Mouse (Mus musculus): ENCODE data around the gene 4930432K21Rik.

The 4930432K21Rik gene

GRCm38 (mm10) chr8:84192555-84192954, 44.7 kb downstream of the 4930432K21Rik start:
- peak; percentile 82 to 88 for DNase-seq (ENCODE audit: low spot score in 2 of 2)

- no peak for DNase-seq (ENCODE audit: low spot score in 2 of 2)
These were observed 45.3 kb downstream of the 4930432K21Rik start for GRCm38 (mm10) chr8:84193161-84193560.

- DNase-seq (ENCODE audit: low spot score in 2 of 2): no peak
These were observed 45.7 kb downstream of the 4930432K21Rik start for GRCm38 (mm10) chr8:84193566-84193965.

- DNase-seq (ENCODE audit: low spot score in 2 of 2): no peak
These were observed 46.5 kb downstream of the 4930432K21Rik start for GRCm38 (mm10) chr8:84194224-84194743.

- peak; percentile 95 to 96 for DNase-seq (ENCODE audit: low spot score in 2 of 2)
These were observed 49.5 kb downstream of the 4930432K21Rik start for GRCm38 (mm10) chr8:84197141-84197921.

GRCm38 (mm10) chr8:84197922-84198774, 50.3 kb downstream of the 4930432K21Rik start:
- DNase-seq (ENCODE audit: low spot score in 2 of 2): peak; percentile 97

GRCm38 (mm10) chr8:84198871-84199270, 51.0 kb downstream of the 4930432K21Rik start:
- peak in 1 of 2 experiments; percentile 17 for DNase-seq (ENCODE audit: low spot score in 2 of 2)

- DNase-seq (ENCODE audit: low spot score in 2 of 2): peak in 1 of 2 experiments; percentile 18
These were observed 51.7 kb downstream of the 4930432K21Rik start for GRCm38 (mm10) chr8:84199348-84200125.

- peak in 1 of 2 experiments; percentile 54 for DNase-seq (ENCODE audit: low spot score in 2 of 2)
These were observed 52.3 kb downstream of the 4930432K21Rik start for GRCm38 (mm10) chr8:84200126-84200555.

- peak; percentile 92 to 96 for DNase-seq (ENCODE audit: low spot score in 2 of 2)
These were observed 53.1 kb downstream of the 4930432K21Rik start for GRCm38 (mm10) chr8:84200652-84201544.

- peak; percentile 94 to 95 for DNase-seq (ENCODE audit: low spot score in 2 of 2)
These were observed 53.9 kb downstream of the 4930432K21Rik start for GRCm38 (mm10) chr8:84201545-84202245.

- peak; percentile 73 to 76 for DNase-seq (ENCODE audit: low spot score in 2 of 2)
These were observed 54.6 kb downstream of the 4930432K21Rik start for GRCm38 (mm10) chr8:84202466-84202865.

GRCm38 (mm10) chr8:84202938-84203917, 55.4 kb downstream of the 4930432K21Rik start:
- DNase-seq (ENCODE audit: low spot score in 2 of 2): peak; percentile 93

GRCm38 (mm10) chr8:84203975-84204772, 56.3 kb downstream of the 4930432K21Rik start:
- DNase-seq (ENCODE audit: low spot score in 2 of 2): peak; percentile 92 to 97

- no peak for DNase-seq (ENCODE audit: low spot score in 2 of 2)
These were observed 57.2 kb downstream of the 4930432K21Rik start for GRCm38 (mm10) chr8:84205073-84205472.

- no peak for DNase-seq (ENCODE audit: low spot score in 2 of 2)
These were observed 58.8 kb downstream of the 4930432K21Rik start for GRCm38 (mm10) chr8:84206666-84207065.

GRCm38 (mm10) chr8:84207811-84208210, 60.0 kb downstream of the 4930432K21Rik start:
- peak; percentile 86 to 88 for DNase-seq (ENCODE audit: low spot score in 2 of 2)
